ENCODE assay signal across 19 mouse cellular contexts in genomic region chr2:125492050-125492900, GRCm38 (mm10). TPM values are rescaled to one million over a fixed set of nuclear protein-coding genes. Genes with fewer than 3 reads are reported as not detected.
DNase-seq lines count a peak whose midpoint lies in the region; ATAC-seq and TF ChIP-seq lines count a peak whose summit lies in the region.
"Had no signal": no experiment of that assay in that cellular context is flagged by ENCODE, and none has a peak within 500 bp of the region (broad histone marks: within the 10 kb centered on the region; RNA-seq: fewer than 3 reads in every experiment).

No protein-coding gene starts in this region.

- TF ChIP-seq CTCF in intestine, postnatal 0 days (IDR thresholded peaks at IDR 0.05; ENCODE audit: low read depth), result no peak
- TF ChIP-seq CTCF in stomach, postnatal 0 days (IDR thresholded peaks at IDR 0.05; ENCODE audit: low read depth), result no peak

- ATAC-seq in intestine, embryonic 15.5 days, result 0 out of 2 replicates have a peak, but pooled peaks have one; percentile 24
- no peak for ATAC-seq in intestine, postnatal 0 days
- no peak for ATAC-seq in stomach, embryonic 14.5 days (ENCODE audit: insufficient number of reproducible peaks, insufficient read depth, low FRiP score, low read depth)
- no peak for ATAC-seq in stomach, postnatal 0 days (ENCODE audit: low FRiP score, low TSS enrichment)
- peak; percentile 87 for ATAC-seq in limb, embryonic 12.5 days (ENCODE audit: insufficient number of reproducible peaks, insufficient read depth, low FRiP score, low TSS enrichment, low read depth)
- ATAC-seq: midbrain, embryonic 16.5 days had no signal

- no peak overlapping the region for H3K9ac ChIP-seq in intestine, embryonic 15.5 days
- no peak overlapping the region for H3K9ac ChIP-seq in intestine, postnatal 0 days (ENCODE audit: low read depth, low read length)
- no peak overlapping the region for H3K9ac ChIP-seq in stomach, embryonic 14.5 days (replicated peaks; ENCODE audit: low read depth, low read length)
- no peak overlapping the region for H3K9ac ChIP-seq in stomach, postnatal 0 days (ENCODE audit: low read length)
- no peak overlapping the region for H3K9ac ChIP-seq in limb, embryonic 12.5 days (replicated peaks)
- H3K9ac ChIP-seq: embryonic facial prominence, embryonic 15.5 days; forebrain, embryonic 12.5 days; heart, embryonic 12.5 days; hindbrain, embryonic 14.5 days; kidney, embryonic 15.5 days; liver, embryonic 14.5 days had no signal

- no peak for TF ChIP-seq EP300 in stomach, postnatal 0 days (optimal IDR thresholded peaks at IDR 0.05)

- 45% methylated on average over 15 of the region's 15 CpGs for WGBS in intestine, embryonic 15.5 days
- 50% methylated on average over 15 of the region's 15 CpGs for WGBS in intestine, postnatal 0 days
- WGBS in stomach, embryonic 14.5 days, result 57% methylated on average over 15 of the region's 15 CpGs
- WGBS in stomach, postnatal 0 days, result 53% methylated on average over 15 of the region's 15 CpGs
- 27% methylated on average over 15 of the region's 15 CpGs for WGBS in limb, embryonic 12.5 days

- H3K9me3 ChIP-seq in intestine, embryonic 15.5 days, result no peaks in the 10 kb centered on the region
- no peaks in the 10 kb centered on the region for H3K9me3 ChIP-seq in intestine, postnatal 0 days (ENCODE audit: control insufficient read depth)
- H3K9me3 ChIP-seq in stomach, embryonic 14.5 days (ENCODE audit: control insufficient read depth, low read depth, low read length), result no peaks in the 10 kb centered on the region
- H3K9me3 ChIP-seq in stomach, postnatal 0 days (ENCODE audit: control insufficient read depth, low read length), result no peaks in the 10 kb centered on the region
- H3K9me3 ChIP-seq in limb, embryonic 12.5 days, result no peaks in the 10 kb centered on the region
- H3K9me3 ChIP-seq: embryonic facial prominence, embryonic 15.5 days; forebrain, embryonic 12.5 days; heart, embryonic 12.5 days; kidney, embryonic 15.5 days had no signal

- no peak overlapping the region for H3K4me2 ChIP-seq in intestine, embryonic 15.5 days (replicated peaks)
- H3K4me2 ChIP-seq in intestine, postnatal 0 days (replicated peaks; ENCODE audit: low read depth), result no peak overlapping the region
- H3K4me2 ChIP-seq in stomach, embryonic 14.5 days (replicated peaks; ENCODE audit: low read depth, low read length), result no peak overlapping the region
- no peak overlapping the region for H3K4me2 ChIP-seq in stomach, postnatal 0 days (replicated peaks; ENCODE audit: low read depth)
- H3K4me2 ChIP-seq in limb, embryonic 12.5 days, result peak overlapping the region; percentile 37
- H3K4me2 ChIP-seq: embryonic facial prominence, embryonic 15.5 days; forebrain, embryonic 12.5 days; heart, embryonic 12.5 days; hindbrain, embryonic 14.5 days; kidney, embryonic 15.5 days had no signal

- H3K4me1 ChIP-seq in intestine, embryonic 15.5 days (replicated peaks), result peaks cover 19% of the 10 kb centered on the region; the same call in 1 of the 2 replicates
- H3K4me1 ChIP-seq in intestine, postnatal 0 days (replicated peaks; ENCODE audit: control insufficient read depth, insufficient read depth, low read length), result no peaks in the 10 kb centered on the region
- H3K4me1 ChIP-seq in stomach, embryonic 14.5 days (ENCODE audit: control insufficient read depth, insufficient read depth, low read length), result peaks cover 16% of the 10 kb centered on the region; the same call in 1 of the 2 replicates
- H3K4me1 ChIP-seq in stomach, postnatal 0 days (replicated peaks; ENCODE audit: control insufficient read depth, insufficient read depth), result no peaks in the 10 kb centered on the region; the same call in 1 of the 2 replicates
- peaks cover 22% of the 10 kb centered on the region for H3K4me1 ChIP-seq in limb, embryonic 12.5 days (replicated peaks)

- peak overlapping the region; percentile 28; the same call in 1 of the 2 replicates for H3K27ac ChIP-seq in intestine, embryonic 15.5 days
- H3K27ac ChIP-seq in intestine, postnatal 0 days (ENCODE audit: low read depth, low read length), result no peak overlapping the region
- peak overlapping the region; percentile 12; the same call in 1 of the 2 replicates for H3K27ac ChIP-seq in stomach, embryonic 14.5 days (ENCODE audit: low read length)
- H3K27ac ChIP-seq in stomach, postnatal 0 days (replicated peaks), result no peak overlapping the region
- H3K27ac ChIP-seq in limb, embryonic 12.5 days, result no peak overlapping the region
- H3K27ac ChIP-seq: embryonic facial prominence, embryonic 15.5 days; forebrain, embryonic 12.5 days; hindbrain, embryonic 14.5 days; kidney, embryonic 15.5 days; liver, embryonic 14.5 days had no signal

- no peaks in the 10 kb centered on the region for H3K27me3 ChIP-seq in intestine, embryonic 15.5 days (replicated peaks)
- no peaks in the 10 kb centered on the region for H3K27me3 ChIP-seq in intestine, postnatal 0 days (replicated peaks; ENCODE audit: control insufficient read depth, insufficient read depth, low read length)
- no peaks in the 10 kb centered on the region for H3K27me3 ChIP-seq in stomach, embryonic 14.5 days (ENCODE audit: control insufficient read depth, insufficient read depth, low read length)
- H3K27me3 ChIP-seq in stomach, postnatal 0 days (ENCODE audit: control insufficient read depth, insufficient read depth, low read length), result no peaks in the 10 kb centered on the region
- H3K27me3 ChIP-seq in limb, embryonic 12.5 days, result peaks cover 72% of the 10 kb centered on the region
- H3K27me3 ChIP-seq: embryonic facial prominence, embryonic 15.5 days; forebrain, embryonic 12.5 days; heart, embryonic 12.5 days; kidney, embryonic 15.5 days had no signal

- no peak overlapping the region for H3K4me3 ChIP-seq in intestine, embryonic 15.5 days (replicated peaks)
- no peak overlapping the region for H3K4me3 ChIP-seq in intestine, postnatal 0 days (ENCODE audit: low read depth, low read length)
- no peak overlapping the region for H3K4me3 ChIP-seq in stomach, embryonic 14.5 days (ENCODE audit: low read depth, low read length)
- H3K4me3 ChIP-seq in stomach, postnatal 0 days (ENCODE audit: low read depth, low read length), result no peak overlapping the region
- no peak overlapping the region for H3K4me3 ChIP-seq in limb, embryonic 12.5 days (replicated peaks)
- H3K4me3 ChIP-seq: embryonic facial prominence, embryonic 15.5 days; forebrain, embryonic 12.5 days; heart, embryonic 12.5 days; kidney, embryonic 15.5 days had no signal

- DNase-seq in stomach, postnatal 0 days (ENCODE audit: low spot score), result no peak
- no peak for DNase-seq in adrenal gland, postnatal 36 days
- DNase-seq in ovary, adult 18-20 months (ENCODE audit: low spot score), result no peak
- DNase-seq: adrenal gland, postnatal 14 days; cerebellum, adult 8-10 months; lung, postnatal 36 days; right cerebral cortex, postnatal 25 days; thymus, adult 18-20 months had no signal

- H3K36me3 ChIP-seq in intestine, embryonic 15.5 days, result no peaks in the 10 kb centered on the region
- H3K36me3 ChIP-seq in intestine, postnatal 0 days (ENCODE audit: control insufficient read depth, insufficient read depth), result no peaks in the 10 kb centered on the region
- H3K36me3 ChIP-seq in stomach, embryonic 14.5 days (ENCODE audit: control insufficient read depth, insufficient read depth, low read length), result no peaks in the 10 kb centered on the region
- no peaks in the 10 kb centered on the region for H3K36me3 ChIP-seq in stomach, postnatal 0 days (ENCODE audit: control insufficient read depth, insufficient read depth, low read length)
- H3K36me3 ChIP-seq in limb, embryonic 12.5 days, result peaks cover 8% of the 10 kb centered on the region; the same call in 1 of the 2 replicates
- H3K36me3 ChIP-seq: embryonic facial prominence, embryonic 15.5 days; forebrain, embryonic 12.5 days had no signal

RNA-seq across cellular contexts. Expression of gene Gm9913, which starts 12.6 kb away (rescaled TPM):
- 0.28 and 0.35 TPM in 2 replicates for polyA plus RNA-seq in intestine, embryonic 15.5 days (2015; fragmentation: Nextera tagmentation; extraction: Ambion mirVana)
- polyA plus RNA-seq in intestine, postnatal 0 days (2015; fragmentation: Nextera tagmentation; extraction: Ambion mirVana), result 0.34 and 0.39 TPM in 2 replicates
- polyA plus RNA-seq in stomach, embryonic 14.5 days (2014; fragmentation: Nextera tagmentation; extraction: Ambion mirVana), result 0.39 and 0.66 TPM in 2 replicates
- 0.31 and 0.33 TPM in 2 replicates for polyA plus RNA-seq in stomach, postnatal 0 days (2015; fragmentation: Nextera tagmentation; extraction: Ambion mirVana)
- 0.20 and 0.32 TPM in 2 replicates for polyA plus RNA-seq in limb, embryonic 12.5 days (2016; fragmentation: Nextera tagmentation; extraction: Ambion mirVana)
- total RNA-seq in adrenal gland, postnatal 36 days (2021), result not detected
- polyA plus RNA-seq: hindbrain, embryonic 14.5 days; liver, embryonic 14.5 days had no signal

RNA-seq across cellular contexts. Expression of gene Fbn1, which starts 15.5 kb away (rescaled TPM):
- 20.8 and 21.9 TPM in 2 replicates for polyA plus RNA-seq in intestine, embryonic 15.5 days (2015; fragmentation: Nextera tagmentation; extraction: Ambion mirVana)
- 9.9 and 11.2 TPM in 2 replicates for polyA plus RNA-seq in intestine, postnatal 0 days (2015; fragmentation: Nextera tagmentation; extraction: Ambion mirVana)
- 56.3 and 58.2 TPM in 2 replicates for polyA plus RNA-seq in stomach, embryonic 14.5 days (2014; fragmentation: Nextera tagmentation; extraction: Ambion mirVana)
- polyA plus RNA-seq in stomach, postnatal 0 days (2015; fragmentation: Nextera tagmentation; extraction: Ambion mirVana), result 15.3 and 17.2 TPM in 2 replicates
- 11.5 and 14.2 TPM in 2 replicates for polyA plus RNA-seq in limb, embryonic 12.5 days (2016; fragmentation: Nextera tagmentation; extraction: Ambion mirVana)
- 10 to 100 TPM; 45.1 to 84.3 TPM for total RNA-seq in adrenal gland, postnatal 36 days (2021)

Comparison
In these comparisons a context has a peak if more than half of its experiments do, and no peak if none do; other contexts are left out.
1. ATAC-seq: peak in intestine, embryonic 15.5 days (single experiment) and limb, embryonic 12.5 days (single experiment); none in intestine, postnatal 0 days (single experiment), stomach, embryonic 14.5 days (single experiment) and stomach, postnatal 0 days (single experiment).
2. H3K27ac ChIP-seq: peak in intestine, embryonic 15.5 days (single experiment) and stomach, embryonic 14.5 days (single experiment); none in intestine, postnatal 0 days (single experiment), stomach, postnatal 0 days (single experiment) and limb, embryonic 12.5 days (single experiment).